Mouse (Mus musculus) kidney, postnatal 25 days (tissue): ENCODE results near the gene Cttnbp2.

Experiments
- DNase-seq, 2 experiments: peaks; one replicate each; pipeline ENCODE4 v3.0.0; 2021; ENCODE audit warnings: mixed read lengths in 2 of 2

Cttnbp2 gene

GRCm38 (mm10) chr6:18514480-18515352, at the start of gene Cttnbp2:
Gene Cttnbp2, minus strand, starts transcription at chr6:18514843.
- DNase-seq = peak; percentile 69 to 83

GRCm38 (mm10) chr6:18559019-18559418, 44.4 kb upstream of the Cttnbp2 start:
- no peak for DNase-seq

- DNase-seq = no peak
Measured at GRCm38 (mm10) chr6:18547516-18548465, 33.1 kb upstream of the Cttnbp2 start.

DNA sequence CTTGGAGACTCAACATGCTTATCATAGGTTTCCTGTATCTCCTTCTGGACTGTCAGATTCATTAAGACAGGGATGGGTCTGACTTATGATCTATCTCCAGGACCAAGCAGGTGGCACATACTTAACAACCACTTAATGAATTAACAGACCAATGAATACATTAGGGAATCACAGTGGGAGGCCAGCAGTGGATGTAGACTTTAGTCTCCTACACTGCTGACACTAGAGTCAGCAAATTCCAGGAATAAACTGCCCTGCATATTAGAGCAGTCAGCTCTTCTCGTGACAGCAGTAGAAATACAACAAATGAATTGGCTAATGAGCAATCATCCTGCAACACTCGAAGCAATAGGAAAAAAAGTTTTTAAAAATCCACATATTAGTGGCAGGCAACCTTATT, 29.2 kb upstream of the Cttnbp2 start:
- DNase-seq = peak; percentile 39 to 52

GRCm38 (mm10) chr6:18540396-18540795, 25.8 kb upstream of the Cttnbp2 start:
- no peak for DNase-seq

GRCm38 (mm10) chr6:18530394-18530793, 15.8 kb upstream of the Cttnbp2 start:
- DNase-seq = no peak

- no peak for DNase-seq
Measured at GRCm38 (mm10) chr6:18517626-18518025, 3.0 kb upstream of the Cttnbp2 start.

DNA sequence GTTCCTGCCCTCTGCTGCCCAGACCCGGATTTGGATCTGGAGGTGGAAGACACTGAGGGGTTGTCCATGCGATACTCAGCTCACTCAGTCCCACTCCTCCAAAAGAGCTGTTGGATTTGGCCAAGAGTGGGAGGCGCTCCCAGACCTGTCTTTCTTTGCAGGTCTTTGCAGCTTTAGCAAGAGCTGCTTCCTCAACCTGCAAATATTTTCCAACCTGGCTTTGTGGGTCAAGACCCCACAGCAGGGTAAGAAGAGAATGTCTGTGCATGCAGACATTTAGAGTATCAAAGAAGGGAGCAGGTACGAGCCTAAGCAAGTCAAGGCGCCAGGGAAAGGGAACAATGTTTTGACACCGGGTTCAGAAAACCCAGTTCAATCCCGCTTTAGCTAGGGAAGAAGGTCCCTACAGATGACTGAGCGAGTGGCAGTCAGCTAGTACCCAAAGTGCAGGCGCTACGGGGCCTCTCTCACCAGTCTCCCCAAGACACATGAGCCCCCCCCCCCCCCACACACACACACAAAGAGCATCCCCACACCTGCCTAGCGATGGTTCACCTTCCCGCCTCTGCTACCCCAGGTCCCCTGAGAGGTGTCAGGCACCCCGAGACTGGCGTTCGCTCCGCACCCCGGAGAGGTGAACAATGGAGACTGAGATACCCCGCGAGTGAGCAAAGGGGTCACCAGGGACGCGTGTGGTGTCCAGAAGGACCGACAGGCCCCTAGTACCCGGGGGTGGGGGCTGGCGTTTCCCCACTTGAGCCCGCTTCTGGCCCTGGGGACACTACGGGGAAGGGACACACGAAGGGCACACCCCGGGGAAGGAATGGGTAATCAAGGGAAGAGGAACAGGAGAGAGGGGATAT, 801 bp downstream of the Cttnbp2 start:
- DNase-seq = peak; percentile 16 to 42

DNA sequence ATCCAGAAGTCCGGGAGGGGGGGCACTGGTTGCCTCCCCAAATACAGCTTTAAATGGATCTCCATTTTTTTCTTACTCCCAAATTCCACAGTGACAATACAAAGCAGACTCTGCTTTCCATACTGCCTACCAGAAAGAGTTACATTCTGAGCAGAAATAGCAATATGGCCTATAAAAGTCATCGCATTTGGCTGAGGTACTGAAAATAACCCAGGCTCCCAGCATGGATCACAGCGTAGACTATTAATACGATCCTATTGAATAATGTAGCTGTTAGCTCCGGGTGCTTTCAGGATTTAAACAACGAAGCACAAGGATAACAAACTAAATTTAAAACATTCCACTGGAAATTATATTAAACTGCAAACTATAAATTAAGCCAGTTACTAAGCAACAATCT, 2.8 kb downstream of the Cttnbp2 start:
- DNase-seq = no peak

DNA sequence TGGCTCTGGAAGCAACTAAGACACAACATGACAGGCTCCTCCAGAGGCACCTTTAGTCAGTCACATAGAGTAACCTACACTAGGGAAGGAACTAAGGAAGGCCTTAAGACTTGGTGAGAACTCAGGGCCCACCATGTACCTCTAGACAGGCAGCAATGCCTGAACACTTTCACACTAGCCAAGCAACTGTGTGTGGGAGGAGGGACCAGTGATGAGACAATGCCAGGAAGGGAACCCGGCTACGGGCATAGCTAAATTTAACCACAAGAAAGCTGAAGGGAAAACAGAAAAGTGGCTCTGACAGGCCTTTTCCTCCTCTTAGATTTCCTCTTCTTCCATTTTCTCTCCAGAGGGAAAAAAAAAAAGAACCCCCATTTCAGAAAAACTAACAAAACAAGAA, 6.6 kb downstream of the Cttnbp2 start:
- peak in 1 of 2 experiments; percentile 9 for DNase-seq

- DNase-seq = no peak
Measured at GRCm38 (mm10) chr6:18499833-18500232, 14.8 kb downstream of the Cttnbp2 start.

DNA sequence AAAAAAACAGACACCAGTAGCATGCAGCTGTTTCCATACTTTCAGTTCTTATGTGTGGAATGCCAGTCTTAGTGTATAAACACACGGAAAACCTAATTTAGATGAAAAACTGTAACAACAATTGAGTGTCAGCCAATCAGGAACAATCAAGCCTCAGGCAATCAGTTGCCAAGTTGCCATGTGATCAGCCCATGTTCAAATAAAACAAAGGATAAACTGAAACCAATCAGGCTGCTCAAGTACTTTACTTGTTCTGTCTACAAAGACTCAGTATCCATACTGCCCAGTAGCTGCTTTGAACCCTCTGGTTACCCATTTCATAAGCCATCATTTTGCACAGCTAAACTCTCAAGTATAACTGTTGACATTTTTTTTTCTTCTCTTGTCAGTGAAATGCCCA, 21.7 kb downstream of the Cttnbp2 start:
- no peak for DNase-seq

DNA sequence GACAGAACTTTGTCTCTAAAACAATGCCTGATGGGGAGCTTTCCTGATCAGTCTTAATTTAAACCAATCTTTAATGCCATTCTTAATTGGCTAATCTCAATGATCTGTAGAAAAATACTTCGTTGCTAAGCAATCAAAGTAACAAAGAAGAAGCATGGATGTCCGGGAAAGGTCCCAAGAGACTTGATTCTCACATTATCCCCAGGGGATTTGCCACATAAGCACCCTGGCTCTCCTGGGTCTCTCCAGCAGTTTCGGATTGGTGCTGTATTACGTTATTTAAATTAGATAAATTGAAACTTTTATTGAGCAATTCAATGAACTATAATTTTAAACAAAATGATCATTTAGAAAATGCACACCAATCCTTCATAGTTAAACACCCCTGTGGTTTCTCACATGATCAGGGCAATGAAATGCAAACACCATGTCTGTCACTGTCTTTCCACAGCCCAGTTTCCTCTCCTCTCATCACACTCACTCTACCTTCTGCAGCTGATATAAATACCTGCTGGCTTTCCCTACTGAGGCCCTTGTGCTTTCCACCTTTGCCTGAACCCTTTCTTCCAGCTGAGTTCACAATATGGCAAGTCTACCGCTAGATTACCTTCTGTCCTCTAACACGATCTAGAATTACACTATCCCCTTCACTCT, 22.3 kb downstream of the Cttnbp2 start:
- DNase-seq = no peak

DNA sequence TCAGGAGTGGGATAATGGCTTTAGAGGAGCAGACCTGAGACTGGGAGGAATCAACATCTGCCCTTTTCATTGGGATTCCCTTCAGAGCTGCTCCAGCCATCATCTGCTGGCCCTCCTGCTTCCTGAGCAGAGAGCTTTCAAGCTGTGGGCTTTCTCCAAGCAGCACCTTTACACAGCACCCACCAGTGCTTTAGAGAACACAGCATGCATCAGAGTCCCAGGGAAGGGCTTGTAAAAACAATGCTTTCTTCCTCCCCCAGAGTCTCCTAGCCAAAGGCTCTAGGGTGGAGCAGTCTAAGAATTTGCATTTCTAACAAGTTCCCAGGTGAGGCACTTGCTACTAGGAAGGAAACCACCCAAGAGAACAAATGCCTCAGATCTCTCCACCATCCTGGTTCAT, 29.6 kb downstream of the Cttnbp2 start:
- DNase-seq = no peak

GRCm38 (mm10) chr6:18484061-18484460, 30.6 kb downstream of the Cttnbp2 start:
- no peak for DNase-seq

- no peak for DNase-seq
Measured at GRCm38 (mm10) chr6:18482546-18482945, 32.1 kb downstream of the Cttnbp2 start.

DNA sequence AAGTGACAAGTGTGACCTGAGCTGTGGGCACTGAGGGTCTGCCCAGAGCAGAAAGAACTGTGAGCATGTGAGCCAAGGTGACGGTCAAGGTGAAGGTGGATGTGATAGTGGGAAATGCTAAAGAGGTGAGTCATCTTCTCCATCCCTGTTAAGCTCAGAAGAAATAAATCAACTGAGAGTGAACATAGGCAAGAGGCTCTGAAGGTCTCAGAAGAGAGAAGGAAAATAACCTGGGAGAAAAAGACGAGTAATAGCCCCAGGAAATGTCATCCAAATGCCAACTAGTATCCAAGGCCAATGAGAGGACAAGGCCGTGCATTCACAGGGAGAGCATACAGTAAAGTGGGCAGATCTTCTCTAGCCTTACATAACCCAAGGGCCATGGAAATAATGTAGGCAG, 32.9 kb downstream of the Cttnbp2 start:
- no peak for DNase-seq

- DNase-seq = no peak
Measured at GRCm38 (mm10) chr6:18477313-18477930, 37.2 kb downstream of the Cttnbp2 start.

DNA sequence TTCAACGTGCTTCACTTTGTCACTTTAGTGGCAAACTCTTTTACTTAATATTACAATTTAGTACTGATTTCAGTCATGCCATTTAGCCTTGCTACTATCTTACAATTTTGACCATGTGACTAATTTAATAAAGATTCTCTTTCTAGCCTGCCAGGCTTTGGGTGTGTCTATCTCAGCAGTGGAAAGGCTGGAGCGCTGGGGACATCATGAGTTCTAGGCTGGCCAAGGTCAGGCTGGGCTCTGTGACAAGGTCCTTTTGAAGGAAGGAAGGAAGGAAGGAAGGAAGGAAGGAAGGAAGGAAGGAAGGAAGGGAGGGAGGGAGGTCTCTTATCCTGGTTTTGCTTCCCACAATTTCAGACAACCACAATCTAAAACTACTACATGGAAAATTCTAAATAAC, 39.7 kb downstream of the Cttnbp2 start:
- no peak for DNase-seq

GRCm38 (mm10) chr6:18474541-18474940, 40.1 kb downstream of the Cttnbp2 start:
- DNase-seq = no peak

DNA sequence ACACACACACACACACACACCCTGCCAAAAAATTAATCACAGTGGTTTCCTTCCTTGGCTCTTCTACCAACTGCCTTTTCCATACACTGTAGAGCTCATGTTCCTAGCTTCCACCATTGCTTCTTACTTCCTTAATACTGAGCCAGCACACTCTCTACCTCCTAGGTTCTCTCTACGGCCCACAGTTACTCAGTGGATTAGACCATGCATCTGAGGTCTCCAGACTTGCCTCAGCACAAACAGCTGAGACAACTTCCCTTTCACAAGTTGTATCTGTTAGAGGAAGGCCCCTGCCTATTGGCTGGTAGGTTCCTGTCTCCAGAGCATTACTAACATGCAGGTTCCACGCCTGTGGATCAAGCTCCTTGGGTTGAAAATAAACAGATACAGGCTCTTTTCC, 45.4 kb downstream of the Cttnbp2 start:
- no peak for DNase-seq

GRCm38 (mm10) chr6:18467777-18468176, 46.9 kb downstream of the Cttnbp2 start:
- no peak for DNase-seq
